Mouse (Mus musculus) MEL-GATA-1-ER (cell line): ENCODE data around the gene Cbwd1.

Source experiments
- DNase-seq: peaks from one replicate; pipeline ENCODE4 v3.0.0-alpha.2; 2012; ENCODE audit warnings: low read depth; ENCODE audit errors: extremely low read depth

Cbwd1 gene

DNA sequence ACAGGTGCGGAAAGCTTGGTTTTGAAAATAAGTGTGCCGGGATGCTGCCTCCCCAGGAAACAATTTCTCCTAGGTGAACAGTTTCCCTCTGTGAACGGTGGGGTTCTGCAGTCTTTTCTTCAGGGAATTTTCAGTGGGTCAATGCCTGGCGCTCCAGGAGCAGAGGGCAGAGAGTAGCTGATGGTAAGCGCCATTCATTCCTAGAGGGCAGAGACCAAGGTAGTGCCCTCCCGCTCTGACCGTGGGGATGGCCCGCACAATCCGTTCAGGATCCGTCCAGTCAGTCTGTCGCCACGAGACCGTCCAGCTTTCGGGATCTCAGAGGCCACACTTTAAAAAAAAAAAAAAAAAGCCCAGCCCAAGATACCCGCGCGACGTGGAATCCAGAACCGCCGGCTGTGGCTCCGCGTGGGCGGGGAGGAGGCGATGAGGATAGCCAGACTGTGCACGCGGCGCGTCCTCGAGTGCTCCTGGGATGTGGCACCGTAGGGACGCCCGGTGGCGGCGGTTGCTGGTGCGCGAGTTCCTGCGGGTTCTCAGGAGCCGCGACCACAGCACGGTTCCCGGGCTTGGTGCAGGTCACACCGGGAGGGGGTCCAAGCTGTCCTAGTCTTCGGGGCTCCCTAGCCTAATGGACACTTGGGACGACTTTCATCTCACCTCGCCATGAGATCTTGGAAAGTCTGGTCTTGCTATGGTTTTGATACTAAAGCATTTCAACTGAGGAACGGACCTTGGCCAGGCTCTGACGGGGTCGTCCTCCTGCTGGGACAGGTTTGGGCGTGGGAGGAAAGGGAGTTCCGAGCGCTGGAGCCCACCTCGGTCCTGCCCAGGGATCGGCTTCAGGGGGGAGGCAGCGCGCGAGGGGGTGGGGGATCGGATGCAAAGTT is 64.2 kb downstream of the Cbwd1 start:
- no peak for DNase-seq

DNA sequence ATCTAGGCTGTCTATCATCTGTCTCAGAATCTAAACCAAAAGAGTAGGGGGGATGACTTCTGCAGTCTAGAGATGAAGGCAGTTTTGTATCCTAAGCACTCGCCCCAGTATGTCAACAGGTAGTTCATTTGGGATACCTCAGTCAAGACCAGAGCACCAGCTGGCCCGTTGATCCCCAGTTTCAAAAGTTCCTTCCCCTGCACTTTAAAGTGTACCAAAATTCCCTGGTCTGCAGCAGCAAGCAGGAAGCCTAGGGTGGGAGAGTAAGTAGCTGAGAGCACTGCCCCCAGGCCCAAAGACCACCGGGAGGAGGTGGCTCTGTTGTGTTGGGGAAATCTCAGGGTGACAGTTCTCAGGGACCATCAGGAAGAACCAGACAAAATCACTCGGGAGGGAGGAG is 64.9 kb downstream of the Cbwd1 start:
- DNase-seq: no peak

DNA sequence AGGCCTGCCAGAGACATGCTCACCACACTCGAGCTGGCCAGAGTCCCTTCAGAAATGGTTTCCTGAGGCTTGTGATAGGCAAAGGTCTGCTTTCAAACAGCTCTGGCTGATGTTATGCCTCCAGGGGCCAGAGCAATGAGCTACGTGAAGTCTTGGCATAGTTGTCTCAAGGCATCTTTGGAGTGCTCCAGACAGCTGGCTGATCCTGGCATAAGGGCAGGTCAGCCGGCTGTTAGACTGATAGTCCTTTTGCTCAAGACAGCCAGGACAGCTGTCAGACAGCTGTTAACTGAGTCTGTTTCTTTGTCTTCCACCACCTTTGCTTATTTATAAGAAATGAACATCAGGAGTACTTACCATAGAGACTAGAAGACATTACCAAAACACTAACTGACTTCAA is 74.5 kb downstream of the Cbwd1 start:
- no peak for DNase-seq

DNA sequence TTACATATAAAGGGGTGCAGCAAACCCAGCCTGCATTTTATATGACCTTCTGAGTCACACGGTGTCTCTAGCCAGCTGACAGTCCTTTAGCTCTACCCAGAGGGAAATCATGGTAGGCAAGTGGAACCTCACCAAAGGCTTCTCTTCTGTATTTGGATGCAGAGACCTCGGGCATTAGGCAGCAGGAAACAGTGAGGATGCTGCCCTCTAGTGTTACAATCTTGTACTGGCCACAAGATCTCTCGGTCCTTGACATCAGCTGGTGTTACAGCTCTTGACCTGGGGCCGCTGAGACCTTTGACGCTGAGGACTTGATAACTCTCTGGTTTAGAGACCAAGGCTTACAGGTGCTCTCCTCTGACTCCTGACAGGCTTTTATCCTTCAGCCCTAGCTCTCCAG is 75.9 kb downstream of the Cbwd1 start:
- DNase-seq: peak; percentile 24

DNA sequence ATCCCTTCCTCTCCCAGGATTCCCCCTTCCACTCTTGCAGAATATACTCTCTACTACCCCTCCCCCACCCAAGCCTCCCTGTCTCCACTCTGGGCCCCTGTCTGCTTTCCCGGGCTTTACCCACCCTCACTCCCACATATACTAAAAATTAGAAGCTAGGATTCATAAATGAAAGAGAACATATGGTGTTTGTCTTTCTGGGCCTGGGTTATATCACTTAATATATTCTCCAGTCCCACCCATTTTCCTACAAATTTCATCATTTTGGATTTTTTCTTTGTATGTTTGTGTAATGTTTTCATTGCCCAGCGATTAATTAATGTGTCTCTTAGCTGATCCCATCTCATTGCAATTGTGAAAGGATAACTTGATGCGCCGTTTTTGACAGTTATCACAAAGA is 80.2 kb downstream of the Cbwd1 start:
- DNase-seq: no peak

DNA sequence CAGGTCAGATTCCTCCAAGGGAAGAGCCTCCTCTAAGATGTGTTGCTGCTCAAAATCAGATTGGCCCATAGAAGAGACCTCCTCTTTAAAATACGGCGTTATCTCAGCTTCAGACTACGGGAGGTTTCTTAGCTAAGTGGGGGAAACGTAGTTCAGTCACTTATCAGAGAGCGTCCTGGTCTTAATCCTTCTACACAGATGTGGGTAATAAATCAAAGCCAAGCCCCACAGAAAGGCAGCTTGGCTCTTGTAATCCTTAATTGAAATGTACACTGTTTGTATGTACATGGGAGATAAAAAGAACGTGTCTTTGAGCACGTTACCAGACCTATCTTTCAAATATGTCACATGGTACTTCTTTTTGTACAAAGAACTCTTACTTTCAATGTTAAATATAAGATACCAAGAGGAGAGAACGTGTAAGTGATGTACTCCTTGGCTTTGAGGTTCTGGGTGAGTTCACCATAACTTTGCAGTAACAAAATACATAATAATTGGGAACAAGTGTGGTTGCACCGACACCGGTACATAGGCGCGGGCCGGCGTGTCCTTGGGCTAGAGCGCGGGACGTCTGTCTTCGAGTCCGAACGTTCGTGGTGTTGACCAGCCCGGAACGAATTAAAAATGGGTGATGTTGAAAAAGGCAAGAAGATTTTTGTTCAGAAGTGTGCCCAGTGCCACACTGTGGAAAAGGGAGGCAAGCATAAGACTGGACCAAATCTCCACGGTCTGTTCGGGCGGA is 86.1 kb downstream of the Cbwd1 start, which contains the start of gene Gm10053:
TSS of gene Gm10053 (plus strand) at position 558 of the 742 bp plus-strand sequence.
- peak; percentile 13 for DNase-seq

DNA sequence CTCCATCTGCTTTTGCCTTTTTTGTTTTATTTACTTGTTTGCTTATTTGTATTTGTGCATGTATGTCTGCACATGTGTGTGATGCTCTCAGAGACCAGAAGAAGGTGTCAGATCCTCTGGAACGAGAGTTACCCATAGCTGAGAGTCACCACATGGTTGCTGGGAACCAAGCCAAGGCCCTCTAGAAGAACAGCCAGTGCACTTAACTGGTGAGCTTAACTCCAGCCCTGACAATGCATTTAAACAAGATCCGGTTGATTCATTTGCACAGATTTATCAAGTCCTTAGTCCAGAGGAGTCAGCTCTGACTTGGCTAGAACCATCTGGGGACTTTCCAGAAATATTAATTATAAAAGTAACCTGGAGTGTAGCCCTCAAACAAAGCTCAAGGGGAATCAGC is 87.5 kb downstream of the Cbwd1 start:
- DNase-seq: no peak

DNA sequence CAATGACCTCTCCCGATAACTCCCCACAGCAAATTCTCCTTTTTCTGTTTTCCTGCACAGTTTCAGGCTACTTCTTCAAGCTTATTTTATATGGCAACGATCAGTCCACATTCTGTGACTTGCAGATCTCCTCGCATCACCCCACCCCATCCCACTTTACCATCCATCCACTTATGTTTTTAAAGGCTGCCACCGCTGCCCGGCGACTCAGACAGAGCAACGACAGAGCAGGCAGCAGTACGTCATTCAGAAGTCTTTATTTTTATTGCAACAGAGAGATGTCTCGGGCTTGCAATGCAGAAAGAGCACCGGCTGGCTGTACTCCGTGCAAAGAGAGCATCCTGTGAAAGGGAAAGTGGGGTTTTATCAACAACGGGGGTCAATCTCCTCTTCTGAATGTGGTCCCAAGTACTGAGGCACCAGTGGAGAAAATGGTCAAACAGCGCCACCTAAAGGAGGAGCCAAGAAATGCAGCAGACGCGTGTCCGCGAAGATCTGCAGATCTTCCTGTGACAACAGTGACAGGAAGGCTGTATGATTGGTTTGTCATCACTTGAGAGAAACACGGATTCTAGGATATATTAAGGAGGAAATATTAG is 90.3 kb downstream of the Cbwd1 start:
- peak; percentile 38 for DNase-seq
